Mouse (Mus musculus): ENCODE measurements around the gene Ercc6l2.
A peak's percentile ranks its signal among the peaks of the same experiment; 100 is the strongest.

GRCm38 (mm10) chr13:63814746-63815681 lies at the start of gene Ercc6l2:
- TF ChIP-seq CTCF (IDR thresholded peaks at IDR 0.05; ENCODE audit: borderline replicate concordance, control insufficient read depth, extremely low read depth, insufficient read depth, low read length, poor library complexity) (0 out of 2 replicates have a peak, but pooled peaks have one; percentile 20), POLR2A (IDR thresholded peaks at IDR 0.05; ENCODE audit: control insufficient read depth, extremely low read depth, insufficient read depth, low read length, poor library complexity) (peak; percentile 97)
